Mouse (Mus musculus) testis, adult 2 months (tissue): ENCODE data around the gene Ylpm1. TPM values are rescaled to one million over a fixed set of nuclear protein-coding genes. Genes with fewer than 3 reads are reported as not detected.

Experiments
- H3K27ac ChIP-seq: fragments of 200-500 bp; 2 replicates; pipeline ENCODE4 v1.5.1; 2012; ENCODE audit warnings: low read depth, low read length; ENCODE audit not compliant: control insufficient read depth, insufficient read depth
- H3K27me3 ChIP-seq: fragments of 200-500 bp; 2 replicates; pipeline ENCODE4 v1.6.1; 2012; ENCODE audit warnings: mild to moderate bottlenecking, low read length, moderate library complexity; ENCODE audit not compliant: control insufficient read depth, insufficient read depth
- H3K36me3 ChIP-seq: fragments of 200-500 bp; 2 replicates; pipeline ENCODE4 v1.6.1; 2012; ENCODE audit warnings: mild to moderate bottlenecking, low read length; ENCODE audit not compliant: control insufficient read depth, insufficient read depth
- H3K4me1 ChIP-seq: fragments of 200-500 bp; 2 replicates; pipeline ENCODE4 v1.6.1; 2012; ENCODE audit warnings: low read length; ENCODE audit not compliant: control insufficient read depth, insufficient read depth
- H3K4me3 ChIP-seq: fragments of 200-500 bp; 2 replicates; pipeline ENCODE4 v1.5.1; 2012; ENCODE audit warnings: low read depth, mild to moderate bottlenecking, low read length, moderate library complexity, mixed read lengths; ENCODE audit not compliant: control insufficient read depth
- CTCF ChIP-seq: fragments of 200-500 bp; IDR thresholded peaks from 2 replicates; pipeline ENCODE4 v1.5.1; 2012; ENCODE audit warnings: low read depth, mild to moderate bottlenecking, inconsistent platforms, low read length, moderate library complexity; ENCODE audit not compliant: control insufficient read depth, insufficient read depth, insufficient replicate concordance
- POLR2A ChIP-seq: fragments of 200-500 bp; IDR thresholded peaks from 2 replicates; pipeline ENCODE4 v1.6.1; 2012; ENCODE audit warnings: low read depth, mild to moderate bottlenecking, inconsistent platforms, low read length, moderate library complexity; ENCODE audit not compliant: control insufficient read depth
- polyA plus RNA-seq: library from polyadenylated mRNA; depleted of rRNA; stranded (reverse); fragments of >200 nt; gene quantifications from 2 replicates; pipeline ENCODE4 v1.2.3, GENCODE M21; 2012; rRNA removed

The Ylpm1 gene
- polyA plus RNA-seq, 1 experiment: 47.1 TPM

DNA sequence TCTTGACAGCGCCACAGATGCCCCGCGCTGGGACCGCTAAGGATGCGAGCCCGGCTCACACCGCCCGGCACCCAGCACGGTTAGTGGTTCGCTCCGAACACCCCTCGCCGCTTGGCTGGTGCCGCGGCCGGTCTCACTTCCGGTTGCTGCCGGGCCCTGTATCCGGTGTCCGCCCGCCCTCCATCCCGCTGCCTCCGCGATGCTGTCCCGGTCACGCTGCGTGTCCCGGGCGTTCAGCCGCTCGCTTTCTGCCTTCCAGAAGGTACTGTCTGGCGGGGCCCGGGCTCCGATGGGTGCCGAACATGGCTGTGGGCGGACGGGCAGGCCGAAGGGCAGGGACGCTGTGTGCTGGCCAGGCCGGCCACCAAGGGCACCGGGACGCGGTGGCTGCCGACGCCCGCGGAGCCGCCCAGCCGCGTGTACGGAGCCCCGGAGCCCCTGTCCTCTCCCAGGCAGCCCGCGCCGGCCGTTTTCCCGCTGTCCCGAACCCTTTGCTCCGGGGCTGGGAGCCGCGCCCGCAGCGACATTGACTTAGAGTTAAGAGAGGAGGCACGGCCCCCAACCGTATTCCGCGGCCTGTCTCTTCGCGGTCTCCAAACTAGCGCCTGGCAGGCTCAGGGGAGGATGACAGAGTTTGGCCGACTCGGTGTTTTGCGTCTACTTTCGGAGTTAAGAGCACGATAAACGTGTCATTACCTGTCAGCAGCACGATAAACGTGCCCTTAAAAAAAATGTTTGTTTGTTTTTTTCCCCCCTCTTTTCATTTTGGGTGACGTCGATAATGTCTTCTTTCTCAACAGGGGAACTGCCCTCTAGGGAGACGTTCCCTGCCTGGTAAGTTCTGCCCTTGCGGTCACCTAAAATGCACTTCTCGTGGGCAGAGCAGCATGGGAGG lies 114.8 kb downstream of the Ylpm1 start, which contains the start of the genes Prox2 and Dlst:
Gene Prox2, minus strand, starts transcription at position 62 of the 895 bp plus-strand sequence.
Gene Dlst, plus strand, starts transcription at position 136 of the 895 bp plus-strand sequence.
- Histone ChIP-seq H3K27ac (peak within 1 kb of the TSS; percentile 74), H3K27me3 (no peaks in the 10 kb centered on the region), H3K4me1 (peaks cover 17% of the 10 kb centered on the region), H3K36me3 (no peaks in the 10 kb centered on the region; the same call in 1 of the 2 replicates), H3K4me3 (peak within 1 kb of the TSS; percentile 94)
- no peak for TF ChIP-seq CTCF
- TF ChIP-seq POLR2A: peak; percentile 67

DNA sequence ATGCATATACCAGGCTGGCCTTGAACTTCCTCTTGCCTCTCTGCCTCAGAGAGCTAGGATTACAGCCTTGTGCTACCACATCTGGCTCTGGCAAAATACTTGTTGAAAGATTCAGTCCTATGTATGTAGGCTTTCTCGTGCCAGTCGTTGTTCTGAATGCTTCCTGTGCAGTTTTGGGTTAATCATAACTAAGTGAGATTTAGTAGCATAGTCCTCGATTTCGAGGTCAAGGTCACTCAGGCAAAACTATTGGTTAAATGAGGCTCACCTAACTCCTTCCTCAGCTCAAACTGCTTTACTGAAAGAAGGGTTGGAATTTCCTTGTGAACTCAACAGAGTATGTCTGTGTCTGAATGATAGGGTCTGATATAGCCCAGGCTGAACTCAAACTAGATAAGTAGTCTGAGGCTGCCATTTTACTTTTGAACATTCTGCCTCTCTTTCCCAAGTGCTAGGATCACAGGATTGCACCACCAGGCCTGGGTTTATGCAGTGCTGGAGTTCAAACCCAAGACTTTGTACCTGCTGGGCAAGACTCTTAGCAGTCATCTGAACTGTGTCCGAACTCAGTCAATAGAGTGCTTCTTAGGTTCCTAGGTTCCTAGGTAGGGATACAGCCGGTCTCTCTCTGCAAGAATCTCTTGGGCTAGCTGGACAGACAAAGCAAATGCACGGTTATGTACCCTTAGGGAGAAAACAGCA lies 116.6 kb downstream of the Ylpm1 start:
- no peaks in the 10 kb centered on the region; the same call in 1 of the 2 replicates for H3K36me3 ChIP-seq
- no peak overlapping the region for H3K27ac ChIP-seq
- H3K4me1 ChIP-seq: peaks cover 11% of the 10 kb centered on the region
- no peaks in the 10 kb centered on the region for H3K27me3 ChIP-seq
- TF ChIP-seq CTCF: no peak
- no peak for TF ChIP-seq POLR2A
- no peak overlapping the region for H3K4me3 ChIP-seq

DNA sequence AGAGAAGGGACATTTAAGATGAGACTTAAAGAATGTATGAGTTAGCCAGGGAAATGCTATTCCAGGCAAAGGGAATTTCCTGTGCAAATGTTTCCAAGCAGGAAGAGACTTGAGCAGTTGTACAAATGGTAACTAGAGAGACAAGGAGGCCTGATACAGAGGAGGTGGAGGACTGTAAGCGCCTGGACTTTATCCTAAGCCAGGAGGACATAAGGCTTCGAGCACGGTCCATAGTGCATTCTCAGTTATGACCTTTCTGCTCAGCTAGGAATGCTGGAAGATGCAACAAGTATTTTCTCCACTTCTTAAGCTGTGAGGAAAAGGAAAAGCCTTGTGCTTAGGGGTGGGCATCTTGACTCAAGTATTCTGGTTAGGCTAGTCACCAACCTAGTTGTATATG lies 117.2 kb downstream of the Ylpm1 start:
- Histone ChIP-seq H3K4me1 (peaks cover 11% of the 10 kb centered on the region), H3K27ac (no peak overlapping the region), H3K36me3 (no peaks in the 10 kb centered on the region; the same call in 1 of the 2 replicates), H3K4me3 (no peak overlapping the region), H3K27me3 (no peaks in the 10 kb centered on the region)
- TF ChIP-seq CTCF: no peak
- no peak for TF ChIP-seq POLR2A

DNA sequence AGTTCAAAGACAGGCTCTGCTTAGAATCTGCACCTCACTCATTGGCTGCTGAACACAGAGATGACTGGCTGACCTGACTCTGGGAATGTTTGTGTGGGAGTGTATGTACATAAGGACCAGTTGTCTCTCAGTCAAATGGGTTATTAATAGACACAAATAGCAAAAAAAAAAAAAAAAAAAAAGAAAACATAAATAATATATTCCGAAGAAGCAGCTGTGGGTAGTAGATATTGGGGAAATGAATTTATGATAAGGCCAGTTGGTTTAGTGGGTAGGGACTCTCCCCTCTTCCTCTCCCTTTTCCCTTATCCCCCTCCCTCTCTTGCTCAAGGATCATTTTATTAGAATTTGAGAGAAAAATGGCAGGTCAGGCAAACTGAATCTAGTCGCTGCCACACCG lies 117.8 kb downstream of the Ylpm1 start:
- H3K4me1 ChIP-seq: peaks cover 11% of the 10 kb centered on the region
- no peak overlapping the region for H3K27ac ChIP-seq
- TF ChIP-seq CTCF (no peak), POLR2A (no peak)
- H3K4me3 ChIP-seq: no peak overlapping the region
- H3K36me3 ChIP-seq: no peaks in the 10 kb centered on the region; the same call in 1 of the 2 replicates
- H3K27me3 ChIP-seq: no peaks in the 10 kb centered on the region

DNA sequence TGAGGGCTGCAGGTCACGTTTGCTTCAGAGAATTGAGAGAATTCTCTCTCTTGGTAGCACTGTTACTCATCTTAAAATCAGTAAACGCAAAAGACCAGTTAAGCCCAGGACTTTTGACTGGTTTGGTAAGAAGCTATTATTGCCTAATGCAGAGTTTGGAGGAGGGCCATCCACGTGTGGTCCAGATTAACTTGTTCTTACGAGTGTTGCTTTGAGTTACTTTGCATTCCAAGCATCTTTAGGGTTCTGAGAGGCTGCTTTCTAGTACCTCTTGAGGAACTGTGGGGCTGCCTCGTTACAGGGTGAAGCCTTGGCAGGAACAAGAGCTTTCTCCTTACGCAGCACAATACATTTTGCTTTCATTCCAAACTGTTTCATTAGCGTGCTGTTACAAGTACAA lies 119.6 kb downstream of the Ylpm1 start:
- Histone ChIP-seq H3K27me3 (no peaks in the 10 kb centered on the region), H3K4me3 (no peak overlapping the region), H3K27ac (no peak overlapping the region), H3K4me1 (peaks cover 5% of the 10 kb centered on the region), H3K36me3 (no peaks in the 10 kb centered on the region; the same call in 1 of the 2 replicates)
- TF ChIP-seq CTCF (no peak), POLR2A (no peak)

Other genes starting within 250 kb of the Ylpm1 start
- gene Npc2, start 223.2 kb upstream of the Ylpm1 start, polyA plus RNA-seq: 43.4 and 56.6 TPM in 2 replicates
- 69.8 and 83.7 TPM in 2 replicates for gene Isca2, start 223.1 kb upstream of the Ylpm1 start, polyA plus RNA-seq
- gene Ltbp2, start 119.8 kb upstream of the Ylpm1 start, polyA plus RNA-seq: 2.1 and 3.7 TPM in 2 replicates
- gene Fcf1, start 25.4 kb upstream of the Ylpm1 start, polyA plus RNA-seq: 57.2 and 68.1 TPM in 2 replicates
- gene Arel1, start 25.4 kb upstream of the Ylpm1 start, polyA plus RNA-seq: 66.6 and 79.6 TPM in 2 replicates
- gene Prox2, start 114.4 kb downstream of the Ylpm1 start, polyA plus RNA-seq: 38.3 and 42.1 TPM in 2 replicates
- 55.0 and 57.4 TPM in 2 replicates for gene Dlst, start 114.5 kb downstream of the Ylpm1 start, polyA plus RNA-seq
- 0.04 and 0.05 TPM in 2 replicates for gene Rps6kl1, start 154.9 kb downstream of the Ylpm1 start, polyA plus RNA-seq
- 2.3 and 3.6 TPM in 2 replicates for gene Pgf, start 181.5 kb downstream of the Ylpm1 start, polyA plus RNA-seq
- gene Eif2b2, start 223.2 kb downstream of the Ylpm1 start, polyA plus RNA-seq: 52.6 and 54.0 TPM in 2 replicates